Mouse (Mus musculus): Measurements from ENCODE around the gene Metap1d. TPM values are rescaled to one million over a fixed set of nuclear protein-coding genes. Genes with fewer than 3 reads are reported as not detected.
A peak's percentile ranks its signal among the peaks of the same experiment; 100 is the strongest.

Gene Metap1d
- total RNA-seq, 2 experiments from 2014 or later, result 18.9 to 20.2 TPM

GRCm38 (mm10) chr2:71511209-71511608 is 58.1 kb downstream of the Metap1d start:
- no peak overlapping the region for H3K4me3 ChIP-seq
- intact Hi-C loops (cut with DNase I), result no loop called here
- no peak for DNase-seq (ENCODE audit: extremely low spot score in 1 of 2, low spot score in 2 of 2)
- no peak overlapping the region for H3K27ac ChIP-seq
- TF ChIP-seq CTCF (IDR thresholded peaks at IDR 0.05), result no peak

- H3K27ac ChIP-seq, result no peak overlapping the region
- intact Hi-C loops (cut with DNase I), result no loop called here
- H3K4me3 ChIP-seq, result no peak overlapping the region
- no peak for DNase-seq (ENCODE audit: extremely low spot score in 1 of 2, low spot score in 2 of 2)
- TF ChIP-seq CTCF (IDR thresholded peaks at IDR 0.05), result no peak
Measured at GRCm38 (mm10) chr2:71512326-71512725, 59.2 kb downstream of the Metap1d start.

- no peak overlapping the region for H3K4me3 ChIP-seq
- TF ChIP-seq CTCF (IDR thresholded peaks at IDR 0.05), result no peak
- no peak overlapping the region for H3K27ac ChIP-seq
Measured at GRCm38 (mm10) chr2:71516995-71517394, 63.9 kb downstream of the Metap1d start.

GRCm38 (mm10) chr2:71517466-71518099 is 64.5 kb downstream of the Metap1d start:
- no peak for DNase-seq (ENCODE audit: extremely low spot score in 1 of 2, low spot score in 2 of 2)
- intact Hi-C loops (cut with DNase I), result no loop called here
- Histone ChIP-seq H3K27ac (no peak overlapping the region), H3K4me3 (no peak overlapping the region)
- no peak for TF ChIP-seq CTCF (IDR thresholded peaks at IDR 0.05)

More at GRCm38 (mm10) chr2:71516995-71517394, 63.9 kb downstream of the Metap1d start:
- intact Hi-C loops (cut with DNase I), result no loop called here
- no peak for DNase-seq (ENCODE audit: extremely low spot score in 1 of 2, low spot score in 2 of 2)

- intact Hi-C loops (cut with DNase I), result no loop called here
- TF ChIP-seq CTCF (IDR thresholded peaks at IDR 0.05), result no peak
- no peak for DNase-seq (ENCODE audit: extremely low spot score in 1 of 2, low spot score in 2 of 2)
- no peak overlapping the region for H3K27ac ChIP-seq
- no peak overlapping the region for H3K4me3 ChIP-seq
Measured at GRCm38 (mm10) chr2:71522871-71523270, 69.8 kb downstream of the Metap1d start.

GRCm38 (mm10) chr2:71523431-71523830 is 70.4 kb downstream of the Metap1d start:
- DNase-seq (ENCODE audit: extremely low spot score in 1 of 2, low spot score in 2 of 2), result no peak
- H3K4me3 ChIP-seq, result no peak overlapping the region
- no peak for TF ChIP-seq CTCF (IDR thresholded peaks at IDR 0.05)
- intact Hi-C loops (cut with DNase I), result no loop called here
- H3K27ac ChIP-seq, result no peak overlapping the region

- no peak for DNase-seq (ENCODE audit: extremely low spot score in 1 of 2, low spot score in 2 of 2)
- intact Hi-C loops (cut with DNase I), result loop anchor here (5.0 kb wide), 1 partner anchor 962 kb away; no protein-coding TSS in a partner anchor
- no peak overlapping the region for H3K4me3 ChIP-seq
- no peak for TF ChIP-seq CTCF (IDR thresholded peaks at IDR 0.05)
- H3K27ac ChIP-seq, result no peak overlapping the region
Measured at GRCm38 (mm10) chr2:71524763-71525162, 71.7 kb downstream of the Metap1d start.

- Histone ChIP-seq H3K4me3 (no peak overlapping the region), H3K27ac (no peak overlapping the region)
- no peak for TF ChIP-seq CTCF (IDR thresholded peaks at IDR 0.05)
- DNase-seq (ENCODE audit: extremely low spot score in 1 of 2, low spot score in 2 of 2), result no peak
- intact Hi-C loops (cut with DNase I), result loop anchor here (5.0 kb wide), 1 partner anchor 964 kb away; no protein-coding TSS in a partner anchor
Measured at GRCm38 (mm10) chr2:71526595-71527322, 73.7 kb downstream of the Metap1d start.

GRCm38 (mm10) chr2:71527323-71528013 is 74.4 kb downstream of the Metap1d start:
- Histone ChIP-seq H3K4me3 (no peak overlapping the region), H3K27ac (no peak overlapping the region)
- intact Hi-C loops (cut with DNase I), result loop anchor here (5.0 kb wide), 1 partner anchor 965 kb away; no protein-coding TSS in a partner anchor
- DNase-seq (ENCODE audit: extremely low spot score in 1 of 2, low spot score in 2 of 2), result no peak
- TF ChIP-seq CTCF (IDR thresholded peaks at IDR 0.05), result no peak

GRCm38 (mm10) chr2:71528014-71528713 is 75.1 kb downstream of the Metap1d start, which contains the start of gene Dlx1:
Gene Dlx1 (plus strand): TSS chr2:71528113.
- Histone ChIP-seq H3K4me3 (peak within 1 kb of the TSS; percentile 24), H3K27ac (peak within 1 kb of the TSS; percentile 32)
- intact Hi-C loops (cut with DNase I), result loop anchor here (5.0 kb wide), 1 partner anchor 966 kb away; no protein-coding TSS in a partner anchor
- DNase-seq (ENCODE audit: extremely low spot score in 1 of 2, low spot score in 2 of 2), result no peak
- no peak for TF ChIP-seq CTCF (IDR thresholded peaks at IDR 0.05)

Measured in left cerebral cortex, adult 2 months (tissue).